Mouse (Mus musculus) neural tube, embryonic 14.5 days (tissue): ENCODE data around the gene Ice2. TPM values are rescaled to one million over a fixed set of nuclear protein-coding genes. Genes with fewer than 3 reads are reported as not detected.

ENCODE experiments used
- ATAC-seq: fragments of 200-750 bp; cut with Nextera tagmentation; 2 replicates; pipeline ENCODE4 v1.8.0; 2017; ENCODE audit warnings: low read depth, mild to moderate bottlenecking, moderate TSS enrichment, moderate library complexity
- H3K27ac ChIP-seq: fragments of 300-500 bp; sonication (generic); 2 replicates; pipeline ENCODE4 v1.5.1; 2014; ENCODE audit warnings: low read depth, mild to moderate bottlenecking, control low read depth, low read length, moderate library complexity, mixed read lengths
- H3K27me3 ChIP-seq: fragments of 300-500 bp; sonication (generic); 2 replicates; pipeline ENCODE4 v1.6.1; 2014; ENCODE audit warnings: low read length; ENCODE audit not compliant: control insufficient read depth, insufficient read depth
- H3K36me3 ChIP-seq: fragments of 300-500 bp; sonication (generic); 2 replicates; pipeline ENCODE4 v1.6.1; 2014; ENCODE audit warnings: low read length, mixed read lengths; ENCODE audit not compliant: control insufficient read depth, insufficient read depth
- H3K4me1 ChIP-seq: fragments of 300-500 bp; sonication (generic); 2 replicates; pipeline ENCODE4 v1.6.1; 2014; ENCODE audit warnings: low read length; ENCODE audit not compliant: control insufficient read depth, insufficient read depth
- H3K4me2 ChIP-seq: fragments of 300-500 bp; sonication (generic); 2 replicates; pipeline ENCODE4 v1.6.1; 2014; ENCODE audit warnings: mild to moderate bottlenecking, low read depth, low read length, control low read depth
- H3K4me3 ChIP-seq: fragments of 300-500 bp; sonication (generic); 2 replicates; pipeline ENCODE4 v1.5.1; 2014; ENCODE audit warnings: low read depth, low read length, control low read depth, mixed read lengths
- H3K9ac ChIP-seq: fragments of 300-500 bp; sonication (generic); replicated peaks from 2 replicates; pipeline ENCODE4 v1.6.1; 2014; ENCODE audit warnings: low read depth, mild to moderate bottlenecking, control low read depth, low read length, mixed read lengths
- H3K9me3 ChIP-seq: fragments of 300-500 bp; sonication (generic); 2 replicates; pipeline ENCODE4 v1.6.1; 2016; ENCODE audit warnings: low read length; ENCODE audit not compliant: control insufficient read depth
- WGBS: fragments of 180-500 bp; shearing (Covaris S2); extraction: QIAGEN DNeasy Blood & Tissue Kit; methylation state at CpG from one replicate; pipeline ENCODE4 v1.1.7; 2014; 5-methylcytosine and 5-hydroxymethylcytosine counted together
- microRNA-seq: library from miRNA; unstranded; fragments of <30 nt; microRNA quantifications from one replicate; pipeline ENCODE4, GENCODE M21; 2016
- polyA plus RNA-seq: library from polyadenylated mRNA; unstranded; fragments of >200 nt; fragmentation: Nextera tagmentation; extraction: Ambion mirVana; gene quantifications from 2 replicates; pipeline ENCODE4 v1.2.1, GENCODE M21; 2014

Gene Ice2
- polyA plus RNA-seq, 1 experiment from 2014 or later = 11.4 TPM

DNA sequence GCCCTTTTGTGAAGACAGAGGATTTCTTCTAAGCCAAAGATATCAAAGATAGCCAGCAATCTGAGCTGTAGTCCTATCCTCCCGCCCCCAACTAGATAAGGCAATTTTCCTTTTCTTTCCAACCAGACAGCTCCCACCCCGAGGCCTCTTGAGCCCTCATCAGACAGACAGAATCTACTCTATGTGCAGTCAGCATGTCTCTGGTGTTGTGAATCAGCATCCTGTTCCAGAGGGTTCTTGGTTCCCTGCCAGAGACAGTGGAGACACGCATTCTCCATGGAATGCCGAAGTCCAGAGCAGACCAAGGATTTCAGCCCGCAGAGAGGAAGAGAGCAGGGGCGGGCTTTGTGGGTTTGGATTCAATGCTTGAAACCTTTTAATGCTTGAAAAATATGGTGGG, 75.0 kb downstream of the Ice2 start:
- Histone ChIP-seq H3K36me3 (no peaks in the 10 kb centered on the region), H3K27ac (no peak overlapping the region), H3K4me2 (no peak overlapping the region), H3K9me3 (no peaks in the 10 kb centered on the region), H3K4me1 (peaks cover 7% of the 10 kb centered on the region; the same call in 1 of the 2 replicates), H3K27me3 (no peaks in the 10 kb centered on the region), H3K9ac (no peak overlapping the region), H3K4me3 (no peak overlapping the region)
- ATAC-seq = no peak
- 80% methylated on average over 6 of the region's 6 CpGs for WGBS

DNA sequence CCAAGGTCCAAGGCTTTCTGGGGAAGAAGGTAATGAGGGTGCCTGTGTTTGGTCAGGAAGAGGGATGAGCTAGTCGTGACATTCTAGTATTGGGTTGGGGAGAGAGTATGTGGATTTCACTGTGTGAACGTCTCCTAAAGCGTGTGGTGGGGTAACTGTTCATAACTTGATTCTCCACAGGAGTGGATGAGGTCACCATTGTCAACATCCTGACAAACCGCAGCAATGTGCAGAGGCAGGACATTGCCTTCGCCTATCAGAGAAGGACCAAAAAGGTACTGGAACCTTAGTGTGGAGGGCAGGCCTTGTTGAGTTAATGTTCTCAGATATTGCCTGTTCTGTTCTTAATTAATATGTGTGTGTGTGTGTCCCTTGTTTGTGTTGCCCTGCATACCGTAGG, 78.2 kb downstream of the Ice2 start:
- Histone ChIP-seq H3K4me3 (no peak overlapping the region), H3K36me3 (no peaks in the 10 kb centered on the region), H3K9ac (no peak overlapping the region), H3K9me3 (no peaks in the 10 kb centered on the region), H3K27ac (no peak overlapping the region), H3K27me3 (no peaks in the 10 kb centered on the region), H3K4me1 (0 out of 2 replicates have a peak, but pooled peaks cover 2% of the 10 kb centered on the region), H3K4me2 (no peak overlapping the region)
- ATAC-seq = no peak
- 81% methylated on average over 6 of the region's 6 CpGs for WGBS

DNA sequence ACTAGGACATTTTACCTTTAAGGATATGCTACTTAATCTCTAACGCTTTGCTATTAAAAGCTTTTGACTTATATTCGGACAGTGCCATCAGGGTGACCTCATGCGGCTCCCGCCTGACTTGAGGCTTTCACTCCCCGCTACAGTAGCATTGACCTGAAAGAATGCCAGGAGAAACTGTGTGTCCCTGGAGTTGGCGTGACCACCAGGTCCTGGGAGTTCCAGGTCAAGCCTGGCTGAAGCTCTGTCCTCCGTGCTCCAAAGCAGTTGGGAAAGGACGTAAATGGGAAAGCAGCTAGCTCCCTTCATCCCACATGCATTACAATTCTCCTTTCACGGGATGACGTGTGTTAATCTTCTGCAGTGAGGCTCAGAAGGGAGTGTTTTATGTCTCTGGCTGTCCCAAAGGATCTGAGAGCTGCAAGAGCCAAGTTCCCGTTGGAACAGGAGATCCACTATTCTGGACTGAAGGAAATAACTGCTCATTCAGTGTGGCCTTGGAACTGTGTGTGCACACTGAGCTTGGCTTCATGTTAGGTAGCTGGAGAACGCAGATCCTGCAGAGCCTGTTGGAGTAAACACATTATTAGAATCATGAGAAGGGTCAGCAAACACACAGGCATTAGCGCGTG, 79.6 kb downstream of the Ice2 start:
- ATAC-seq = no peak; the same call in 1 of the 2 replicates
- Histone ChIP-seq H3K27ac (no peak overlapping the region), H3K9ac (no peak overlapping the region), H3K9me3 (no peaks in the 10 kb centered on the region), H3K4me3 (no peak overlapping the region), H3K4me1 (no peaks in the 10 kb centered on the region), H3K4me2 (no peak overlapping the region), H3K27me3 (no peaks in the 10 kb centered on the region), H3K36me3 (no peaks in the 10 kb centered on the region)
- 51% methylated on average over 14 of the region's 14 CpGs for WGBS

DNA sequence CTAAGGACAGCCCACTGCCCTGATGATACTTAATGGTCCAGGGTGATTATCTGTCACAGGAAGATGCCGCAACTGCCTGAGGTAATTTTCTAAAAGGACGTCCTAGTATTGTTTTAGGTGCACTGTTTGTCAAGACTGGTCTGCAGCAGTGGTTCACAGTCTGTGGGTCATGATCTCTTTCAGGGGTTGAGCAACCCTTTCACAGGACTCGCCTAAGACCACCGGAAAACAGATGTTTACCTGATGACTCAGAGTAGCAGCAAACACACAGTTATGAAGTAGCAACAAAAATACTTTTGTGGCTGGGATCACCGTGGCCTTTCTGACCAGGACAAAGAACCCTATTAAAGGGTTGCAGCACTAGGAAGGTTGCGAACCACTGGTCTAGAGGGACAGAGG, 80.1 kb downstream of the Ice2 start:
- H3K9me3 ChIP-seq = no peaks in the 10 kb centered on the region
- H3K27me3 ChIP-seq = no peaks in the 10 kb centered on the region
- no peaks in the 10 kb centered on the region for H3K4me1 ChIP-seq
- H3K4me2 ChIP-seq = no peak overlapping the region
- H3K4me3 ChIP-seq = no peak overlapping the region
- no peaks in the 10 kb centered on the region for H3K36me3 ChIP-seq
- 66% methylated on average over 6 of the region's 6 CpGs for WGBS
- no peak for ATAC-seq
- no peak overlapping the region for H3K27ac ChIP-seq
- H3K9ac ChIP-seq = no peak overlapping the region

DNA sequence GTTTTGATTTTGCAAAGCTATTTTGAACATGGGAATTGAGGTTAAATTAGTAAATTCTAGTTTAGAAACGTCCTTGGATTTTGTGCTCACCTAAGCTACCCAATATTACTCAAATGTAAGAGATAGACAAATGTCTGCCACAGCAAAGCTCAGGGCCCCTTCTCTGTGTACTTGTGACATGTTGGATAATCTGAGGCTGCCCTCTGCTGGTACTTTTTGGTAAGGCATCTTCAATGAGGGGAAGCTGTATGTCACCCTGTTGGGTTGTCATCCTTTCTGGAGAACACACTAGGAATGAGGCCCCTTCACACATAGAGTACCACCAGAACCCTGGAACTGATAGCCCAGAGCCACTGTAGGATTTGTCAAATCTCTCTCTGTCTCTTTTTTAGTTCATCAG, 82.6 kb downstream of the Ice2 start:
- 0% methylated on average over 1 of the region's 1 CpGs for WGBS
- Histone ChIP-seq H3K4me3 (no peak overlapping the region), H3K9me3 (no peaks in the 10 kb centered on the region), H3K4me2 (no peak overlapping the region), H3K9ac (no peak overlapping the region; the same call in 1 of the 2 replicates), H3K4me1 (no peaks in the 10 kb centered on the region), H3K36me3 (no peaks in the 10 kb centered on the region), H3K27ac (no peak overlapping the region), H3K27me3 (no peaks in the 10 kb centered on the region)
- no peak for ATAC-seq

Small RNAs within 50 kb of the gene (microRNA-seq; reads per million reads assigned to microRNA genes)
- not detected for gene Mir3109

Other genes with a start within 250 kb of the Ice2 start
- gene Anxa2, start 55.7 kb downstream of the Ice2 start, polyA plus RNA-seq = 81.0 and 282 TPM in 2 replicates